Mouse (Mus musculus) activated CD4-positive, CD25-positive, alpha-beta regulatory T cell, adult 4 months (primary cell): ENCODE results near the gene Jund. TPM values are rescaled to one million over a fixed set of nuclear protein-coding genes. Genes with fewer than 3 reads are reported as not detected.

ENCODE experiments used
- ATAC-seq: one replicate; pipeline ENCODE4 v1.8.0; 2017
- polyA plus RNA-seq, 2 experiments: library from polyadenylated mRNA; unstranded; fragments of 100-300 nt; shearing (Covaris generic); gene quantifications; one replicate each; pipeline ENCODE4 v1.2.1; 2017

The Jund gene
- polyA plus RNA-seq, 2 experiments from 2014 or later: 12.5 to 20.0 TPM

DNA sequence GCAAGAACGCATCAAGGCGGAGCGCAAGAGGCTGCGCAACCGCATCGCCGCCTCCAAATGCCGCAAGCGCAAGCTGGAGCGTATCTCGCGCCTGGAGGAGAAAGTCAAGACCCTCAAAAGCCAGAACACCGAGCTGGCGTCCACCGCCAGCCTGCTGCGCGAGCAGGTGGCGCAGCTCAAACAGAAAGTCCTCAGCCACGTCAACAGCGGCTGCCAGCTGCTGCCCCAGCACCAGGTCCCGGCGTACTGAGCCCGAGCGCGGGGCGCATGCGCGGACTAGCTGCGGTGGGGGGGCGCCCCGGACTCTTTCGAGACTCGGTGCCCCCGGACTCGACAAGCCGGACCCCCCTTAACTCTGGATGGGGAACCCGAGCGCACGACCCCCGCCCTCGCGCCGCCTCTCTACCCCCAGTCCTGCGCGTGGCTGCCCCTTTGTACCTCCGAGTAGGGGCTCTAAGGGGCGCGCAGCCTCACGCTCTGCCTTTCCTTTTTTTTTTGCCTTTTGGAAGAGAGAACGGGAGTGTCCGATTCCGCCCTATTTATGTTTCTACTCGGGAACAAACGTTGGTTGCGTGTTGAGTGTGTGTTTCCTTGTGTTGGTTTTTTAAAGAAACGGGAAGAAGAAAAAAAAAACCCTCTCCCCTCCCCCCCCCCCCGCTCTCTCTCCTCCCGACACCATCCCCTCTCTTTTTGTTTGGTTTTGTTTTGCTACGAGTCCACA lies 1.2 kb downstream of the Jund start:
- no peak for ATAC-seq

DNA sequence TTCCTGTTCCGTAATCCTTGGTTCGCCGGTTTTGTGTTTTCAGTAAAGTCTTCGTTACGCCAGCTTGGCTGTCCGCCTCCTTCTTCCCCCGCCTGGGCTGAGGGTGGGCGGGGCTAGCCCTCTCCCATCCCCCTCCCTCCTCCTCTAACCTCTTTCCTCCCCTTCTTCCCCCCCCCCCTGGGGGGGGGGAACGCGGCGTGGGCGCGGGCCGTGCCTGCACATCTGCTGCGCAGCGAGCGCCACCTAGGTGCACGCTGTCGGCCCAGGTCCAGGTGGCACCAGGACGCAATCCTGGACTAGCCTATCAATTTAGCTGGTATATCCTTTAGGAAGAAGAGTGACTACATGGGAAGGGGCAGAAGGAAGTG lies 1.8 kb downstream of the Jund start:
- peak; percentile 4 for ATAC-seq

DNA sequence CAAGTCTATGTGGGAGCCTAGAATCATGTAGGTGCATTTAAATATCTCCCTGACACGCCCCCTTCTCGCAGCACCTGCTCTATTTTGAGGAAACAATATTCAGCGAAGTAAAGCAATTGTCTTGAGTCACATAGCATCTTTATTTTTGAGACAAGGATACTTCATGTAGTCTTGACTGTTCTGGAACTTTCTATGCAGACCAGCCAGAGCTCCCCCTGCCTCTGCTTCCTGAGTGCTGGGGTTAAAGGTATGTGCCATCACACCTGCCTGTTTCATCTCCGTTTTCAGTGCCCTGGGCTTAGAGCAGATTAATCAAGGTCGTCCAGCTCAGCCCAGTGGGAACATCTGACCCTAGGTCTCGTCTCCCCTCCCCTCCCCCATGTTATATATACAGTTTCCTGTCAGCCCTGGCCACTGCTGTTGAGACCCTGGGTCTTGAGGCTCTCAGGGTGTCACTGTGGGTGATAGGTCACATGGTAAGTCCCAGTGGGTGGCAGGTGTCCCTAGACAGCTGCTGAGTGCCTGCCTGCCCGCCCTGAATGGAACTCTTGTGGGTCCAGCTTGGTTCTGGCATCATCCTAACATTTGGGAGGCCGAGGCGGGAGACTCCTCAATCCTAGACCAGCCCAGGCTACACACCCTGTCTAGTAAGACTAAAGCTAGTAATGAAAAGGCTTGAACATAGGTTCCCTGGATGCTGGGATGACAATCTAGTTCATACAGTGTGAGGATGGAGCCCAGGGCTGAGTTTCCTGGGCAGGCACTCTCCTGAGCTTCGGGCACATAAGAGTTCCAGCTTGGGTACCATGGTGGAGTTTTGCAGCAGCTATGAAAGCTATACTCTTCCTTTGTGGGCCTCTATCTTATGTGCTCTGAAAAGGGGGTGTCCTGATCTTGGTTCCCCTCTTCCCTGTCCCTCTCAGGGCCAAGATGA lies 2.6 kb downstream of the Jund start:
- ATAC-seq: no peak

DNA sequence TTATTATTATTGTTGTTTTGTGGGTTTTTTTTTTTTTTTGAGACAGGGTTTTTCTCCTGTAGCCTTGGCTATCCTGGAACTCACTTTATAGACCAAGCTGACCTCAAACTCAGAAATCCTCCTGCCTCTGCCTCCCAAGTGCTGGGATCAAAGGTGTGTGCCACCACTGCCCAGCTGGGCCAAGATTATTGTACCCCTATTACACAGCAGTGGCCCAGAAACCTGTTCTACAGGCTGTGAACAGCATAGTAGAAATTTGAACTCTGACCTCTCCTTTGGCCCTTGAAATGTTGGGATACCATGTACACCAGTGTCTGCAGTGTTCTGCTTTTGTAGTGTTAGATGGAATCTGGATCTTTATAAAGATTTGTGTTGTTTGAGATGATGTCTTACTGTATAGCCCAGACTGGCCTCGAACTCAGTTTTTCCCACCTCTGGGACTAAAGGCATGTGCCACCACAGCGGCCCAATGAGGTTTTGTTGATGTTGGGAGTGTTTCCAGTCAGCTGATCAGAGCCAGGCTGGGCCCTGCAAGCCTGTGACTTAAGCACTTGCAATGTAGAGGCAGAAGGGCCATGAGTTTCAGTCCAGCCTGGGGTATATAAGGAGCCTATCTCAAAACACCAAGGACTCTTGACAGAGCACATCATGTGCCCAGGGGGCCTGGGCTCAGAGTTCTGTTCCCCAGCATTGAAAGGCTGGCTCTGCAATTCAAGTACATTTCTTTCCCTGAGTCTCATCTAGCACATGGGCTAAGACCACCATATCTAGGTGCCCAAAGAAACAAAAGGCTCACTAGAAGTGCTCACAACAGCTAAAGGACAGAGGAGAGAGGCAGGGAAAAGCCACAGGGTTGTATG lies 3.5 kb downstream of the Jund start:
- no peak for ATAC-seq

DNA sequence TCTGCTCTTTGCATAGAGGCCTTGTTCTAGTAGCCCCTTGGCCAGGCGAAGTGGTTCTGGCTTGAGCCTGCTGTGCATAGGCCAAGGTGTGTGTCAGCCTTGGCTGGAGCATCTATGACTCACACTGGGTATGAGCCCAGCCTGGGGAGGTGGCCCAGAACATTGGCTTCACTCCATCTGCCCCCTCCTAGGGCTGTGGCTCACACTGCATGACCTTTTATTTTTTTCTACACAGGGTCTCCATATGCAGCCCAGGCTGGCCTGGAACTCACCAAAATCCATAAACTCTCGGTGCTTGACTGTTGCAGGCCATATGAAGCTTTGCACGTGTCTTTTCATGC lies 4.1 kb downstream of the Jund start:
- no peak for ATAC-seq

DNA sequence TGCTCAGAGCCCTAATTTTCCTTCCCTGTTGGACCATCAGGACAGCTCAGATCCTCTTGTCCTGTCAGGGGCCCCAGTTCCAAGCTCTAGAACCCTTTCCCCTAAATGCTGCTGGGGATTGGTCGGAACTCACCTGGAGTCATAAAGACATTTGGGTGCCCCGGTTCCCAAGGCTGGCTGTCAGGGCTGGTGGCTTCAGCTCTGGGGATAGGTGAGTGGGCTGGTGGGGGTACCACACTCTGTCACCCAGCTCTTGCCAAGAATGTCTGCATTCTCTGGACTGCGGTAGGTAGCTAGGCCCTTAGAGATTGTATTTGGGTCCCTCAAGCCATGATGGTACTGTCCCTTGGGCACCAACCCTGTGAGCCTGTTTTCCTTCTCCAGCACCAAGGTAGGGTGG lies 4.5 kb downstream of the Jund start, which contains the start of gene Iqcn:
Gene Iqcn, plus strand, starts transcription at position 171 of the 400 bp plus-strand sequence.
- no peak for ATAC-seq

DNA sequence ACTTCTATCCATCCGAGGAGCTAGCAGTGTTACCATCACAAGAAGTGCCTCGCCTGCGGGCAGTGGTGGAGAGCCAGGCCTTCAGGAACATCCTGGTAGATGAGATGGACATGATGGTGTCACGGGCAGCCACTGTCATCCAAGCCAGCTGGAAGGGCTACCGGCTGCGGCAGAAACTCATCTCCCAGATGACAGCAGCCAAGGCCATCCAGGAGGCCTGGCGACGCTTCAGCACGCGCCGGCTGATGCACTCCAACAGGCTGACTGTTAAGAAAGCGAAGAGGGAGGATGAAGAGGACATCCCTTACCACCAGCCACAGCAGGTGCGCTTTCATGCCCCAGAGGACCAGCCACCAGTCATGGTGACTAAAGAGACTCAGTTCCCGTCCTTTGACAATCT lies 9.5 kb downstream of the Jund start:
- ATAC-seq: no peak

DNA sequence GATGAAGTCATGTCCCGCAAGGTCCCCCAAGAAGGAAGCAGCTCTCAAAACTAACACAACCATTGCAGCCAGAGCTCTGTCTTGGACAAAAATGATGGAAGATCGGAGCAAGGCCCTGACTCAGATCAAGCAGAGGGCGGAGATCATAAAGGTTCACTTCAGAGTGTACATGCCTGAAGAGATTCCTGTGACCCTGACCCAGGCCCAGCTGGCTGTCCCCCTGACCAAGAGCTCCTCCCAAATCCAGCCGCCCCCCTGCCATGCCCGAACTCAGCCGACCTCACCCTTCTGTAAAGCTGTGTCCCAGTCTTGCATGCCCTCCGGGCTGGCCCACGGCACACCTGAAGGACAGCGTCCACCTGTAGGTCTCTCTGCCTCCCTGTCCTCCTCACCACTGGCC lies 11.0 kb downstream of the Jund start:
- ATAC-seq: no peak

DNA sequence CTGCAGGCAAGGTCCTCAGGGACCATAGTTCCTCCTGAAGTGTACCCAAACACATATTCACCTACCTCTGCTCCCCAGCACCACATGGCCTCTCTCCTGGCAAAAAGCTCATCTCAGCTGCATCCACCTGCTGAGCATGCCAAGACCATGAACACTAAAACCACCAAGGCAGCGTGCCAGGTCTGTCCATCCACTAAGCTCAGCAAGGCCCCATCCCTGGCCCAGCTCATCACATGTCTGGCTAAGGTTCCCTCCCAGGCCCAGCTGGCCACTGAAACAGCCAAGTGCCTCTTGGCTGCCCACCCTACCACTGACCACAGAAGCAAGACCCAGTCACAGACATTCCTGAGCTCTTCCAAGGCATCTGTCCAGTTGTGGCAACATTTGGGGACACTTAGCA lies 11.5 kb downstream of the Jund start:
- ATAC-seq: no peak

DNA sequence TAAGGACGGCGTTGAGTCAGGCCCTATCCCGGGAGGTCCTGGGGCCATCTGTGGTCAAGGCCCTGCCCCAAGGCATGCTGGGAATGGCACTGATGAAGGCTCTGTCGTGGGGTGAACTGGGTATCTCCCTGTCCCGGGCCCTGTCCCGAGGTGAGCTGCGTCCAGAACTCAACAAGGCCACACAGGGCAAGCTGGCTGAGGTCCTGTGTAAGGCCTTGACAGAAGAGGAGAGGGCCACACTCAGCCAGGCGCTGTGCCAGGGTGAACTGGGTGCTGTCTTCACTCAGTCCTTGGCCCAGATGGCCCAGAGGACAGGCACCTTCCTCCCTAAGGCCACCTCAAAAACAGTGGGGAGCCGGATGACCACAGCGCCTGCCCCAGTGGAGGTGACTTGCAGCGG lies 12.3 kb downstream of the Jund start:
- ATAC-seq: no peak

DNA sequence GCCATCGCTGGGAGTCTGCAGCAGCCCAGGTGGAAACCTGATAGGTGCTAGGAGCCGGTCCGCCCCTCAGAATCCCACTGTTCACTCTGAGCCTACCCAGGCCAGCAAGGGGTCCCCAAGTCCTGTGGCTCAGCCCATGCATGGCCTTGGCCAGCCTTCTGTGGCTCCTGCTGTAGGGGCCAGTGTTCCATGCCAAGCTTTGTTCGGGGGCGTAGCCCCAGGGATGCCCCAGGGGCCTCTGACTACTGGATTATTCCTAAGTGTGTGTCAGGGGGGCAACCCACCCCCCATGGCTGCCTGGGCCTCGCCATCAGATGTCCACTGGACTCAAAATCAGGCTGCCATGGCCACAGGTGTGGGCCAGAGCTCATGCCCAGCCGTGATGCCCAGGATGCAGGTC lies 15.2 kb downstream of the Jund start:
- ATAC-seq: no peak

DNA sequence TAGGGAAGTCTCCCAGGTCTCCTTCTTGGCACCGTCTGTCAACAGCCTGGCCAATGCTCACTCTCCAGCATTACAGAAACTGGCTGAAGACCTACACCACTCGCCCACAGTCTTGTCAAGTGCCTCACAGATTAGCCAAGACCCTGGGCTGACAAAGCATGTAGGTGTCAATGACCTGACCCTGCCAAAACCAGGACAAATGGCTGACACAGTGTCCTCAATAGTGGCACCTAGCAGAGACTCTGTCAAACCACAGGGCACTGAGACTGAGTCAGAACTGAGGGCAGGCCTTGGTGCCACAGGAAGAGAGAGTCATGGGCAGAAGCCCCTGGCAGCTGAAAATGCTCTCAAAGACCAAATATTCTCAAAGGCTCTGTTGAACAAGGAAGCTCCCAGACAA lies 16.3 kb downstream of the Jund start:
- no peak for ATAC-seq

DNA sequence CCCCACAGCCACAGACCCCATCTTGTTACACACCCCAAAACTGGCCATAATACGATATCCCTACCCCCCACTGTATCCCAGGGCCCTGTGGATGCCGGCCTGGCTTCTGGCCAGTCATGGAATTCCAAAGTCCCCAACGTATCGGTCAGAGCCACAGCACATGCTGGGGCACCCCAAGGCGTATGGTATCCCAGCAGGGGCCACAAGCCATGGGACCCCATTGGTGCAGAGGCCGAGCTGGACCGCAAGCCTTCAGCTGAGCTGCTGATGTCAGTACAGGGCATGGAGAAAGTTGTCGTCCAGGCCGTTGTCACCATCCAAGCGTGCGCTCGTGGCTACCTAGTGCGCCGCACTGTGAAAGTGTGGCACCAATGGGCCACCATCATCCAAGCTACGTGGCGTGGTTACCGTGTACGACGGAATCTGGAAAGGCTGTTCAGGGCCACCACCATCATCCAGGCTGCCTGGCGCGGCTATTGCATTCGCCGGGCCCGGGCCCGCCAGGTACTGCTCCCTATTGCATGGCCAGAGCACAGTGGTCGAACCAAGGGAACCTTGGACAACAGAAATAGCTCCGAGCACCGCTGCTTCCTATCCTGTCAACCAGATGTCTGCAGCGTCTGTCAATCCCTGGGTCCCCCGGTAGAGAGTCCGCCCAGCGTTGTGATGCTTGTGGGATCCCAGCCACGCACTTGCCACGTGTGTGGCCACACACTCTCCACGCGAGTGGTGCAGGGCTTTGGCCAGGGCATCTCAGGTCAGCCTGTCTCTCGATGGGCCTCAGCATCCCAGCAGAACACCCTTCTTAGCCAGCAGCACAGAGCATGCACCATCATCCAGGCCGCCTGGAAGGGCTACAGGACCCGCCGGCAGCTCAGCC lies 18.0 kb downstream of the Jund start:
- ATAC-seq: no peak

DNA sequence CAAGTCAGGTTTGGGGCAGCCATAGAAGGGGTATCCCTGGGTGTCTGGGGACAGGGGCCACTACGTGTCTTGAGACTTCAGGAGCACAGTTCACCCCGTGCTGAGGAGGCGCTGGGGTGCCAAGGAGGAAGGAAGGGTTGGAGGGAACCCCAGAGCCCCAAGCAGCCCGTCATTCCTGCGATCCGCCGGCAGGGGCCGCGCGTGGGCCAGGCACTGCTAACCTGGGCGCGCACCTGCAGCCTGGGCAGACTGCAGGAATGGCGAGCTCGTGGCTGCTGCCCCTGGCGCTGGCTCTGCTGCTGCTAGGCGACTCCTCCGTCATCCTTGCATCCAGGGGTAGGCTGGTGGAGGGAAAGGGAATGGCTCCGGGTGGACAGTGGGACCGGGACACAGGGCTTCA lies 19.5 kb downstream of the Jund start, which contains the start of gene Gm3336:
Gene Gm3336, plus strand, starts transcription at position 247 of the 400 bp plus-strand sequence.
- ATAC-seq: peak; percentile 87

DNA sequence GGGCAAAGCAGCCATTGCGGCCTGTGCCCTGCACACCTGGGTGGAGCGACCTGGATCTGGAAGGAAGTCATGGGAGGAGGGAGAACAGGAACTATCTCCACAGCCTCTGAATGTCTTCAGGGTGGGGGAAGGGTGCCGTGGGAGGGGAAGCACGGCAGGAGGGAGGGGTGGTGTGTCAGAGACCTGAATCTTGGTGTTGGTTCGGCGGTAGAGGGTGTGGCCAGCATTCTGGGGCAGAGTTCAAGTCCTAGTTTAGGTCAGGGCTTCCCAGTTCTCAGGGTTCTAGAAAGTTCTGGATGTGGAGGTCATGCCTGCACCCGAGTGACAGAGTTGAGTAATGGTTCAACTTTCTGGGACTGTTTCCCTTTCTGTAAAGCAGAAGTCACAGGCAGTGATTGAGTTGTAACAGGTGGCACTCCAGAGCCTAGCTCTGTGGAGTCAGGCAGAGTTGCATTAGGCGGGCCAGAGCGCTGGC lies 21.1 kb downstream of the Jund start:
- ATAC-seq: no peak

DNA sequence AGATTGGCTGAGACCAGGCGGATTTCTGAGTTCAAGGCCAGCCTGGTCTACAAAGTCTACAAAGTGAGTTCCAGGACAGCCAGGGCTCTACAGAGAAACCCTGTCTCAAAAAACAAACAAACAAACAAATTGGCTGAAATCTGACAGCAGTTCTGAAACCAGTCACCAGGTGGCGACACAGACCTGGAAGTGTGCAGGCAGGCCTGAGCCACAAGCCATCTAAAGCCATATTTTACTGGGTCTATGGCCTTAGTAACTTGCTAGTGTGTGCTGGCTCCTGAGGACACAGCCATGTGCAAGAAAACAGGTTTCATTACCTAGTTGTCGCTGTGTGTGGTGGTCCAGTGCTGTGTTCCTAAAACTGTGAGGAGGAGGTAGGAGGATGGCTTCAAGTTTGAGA lies 22.0 kb downstream of the Jund start:
- peak; percentile 52 for ATAC-seq

DNA sequence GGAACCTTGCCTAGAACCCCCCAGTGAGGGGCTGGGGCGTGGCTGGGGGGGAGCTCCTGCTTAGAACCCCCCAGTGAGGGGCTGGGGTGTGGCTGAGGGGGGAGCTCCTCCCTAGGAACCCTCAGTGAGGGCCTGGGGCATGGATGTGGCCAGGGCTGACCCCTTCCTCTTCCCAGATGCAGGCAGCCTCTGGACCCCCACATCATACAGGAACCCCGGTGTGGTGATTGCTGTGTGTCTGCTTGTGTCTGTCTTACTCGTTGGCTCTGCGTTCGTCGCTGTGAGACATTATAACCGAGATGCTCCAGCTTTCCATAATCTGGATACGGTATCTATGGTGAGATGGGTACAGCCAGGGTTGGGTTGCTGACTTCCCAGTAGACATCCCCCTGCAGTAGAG lies 22.9 kb downstream of the Jund start:
- ATAC-seq: no peak

DNA sequence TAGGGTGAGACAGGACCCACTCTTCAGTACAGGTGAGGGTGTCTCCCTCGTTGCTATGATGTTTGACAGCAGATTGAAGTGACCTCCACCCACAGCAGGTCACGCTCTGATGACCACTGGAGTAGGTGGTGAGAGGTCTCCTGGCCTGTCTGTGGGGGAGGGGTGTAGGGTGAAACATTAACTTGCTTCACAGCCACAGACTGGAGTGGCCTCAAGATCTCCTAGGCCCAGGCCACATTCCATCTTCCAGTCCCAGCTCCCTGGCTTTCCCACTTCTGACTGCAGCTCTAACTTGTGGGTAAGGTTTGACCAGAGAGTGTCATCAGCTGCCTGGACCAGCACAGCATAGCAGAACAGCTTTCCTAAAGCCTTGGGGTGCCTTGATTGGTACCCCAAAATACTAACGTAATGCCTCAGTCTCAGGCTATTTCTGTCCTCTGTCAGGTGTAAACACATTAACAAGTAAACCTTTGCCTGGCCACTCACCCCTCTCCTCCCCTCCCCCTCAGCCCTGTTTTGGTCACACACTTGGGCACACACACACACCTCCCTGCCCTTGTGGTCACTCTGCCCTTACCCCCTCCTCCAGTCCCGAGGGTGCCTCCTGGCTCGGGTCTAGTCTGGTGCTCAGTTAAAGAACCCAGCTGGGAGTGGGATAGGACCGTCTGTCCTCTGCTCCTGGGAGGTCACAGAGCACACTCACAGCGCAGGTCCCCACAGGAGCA lies 24.9 kb downstream of the Jund start, which contains the start of gene Pde4c:
Gene Pde4c, plus strand, starts transcription at position 235 of the 725 bp plus-strand sequence.
- no peak for ATAC-seq

DNA sequence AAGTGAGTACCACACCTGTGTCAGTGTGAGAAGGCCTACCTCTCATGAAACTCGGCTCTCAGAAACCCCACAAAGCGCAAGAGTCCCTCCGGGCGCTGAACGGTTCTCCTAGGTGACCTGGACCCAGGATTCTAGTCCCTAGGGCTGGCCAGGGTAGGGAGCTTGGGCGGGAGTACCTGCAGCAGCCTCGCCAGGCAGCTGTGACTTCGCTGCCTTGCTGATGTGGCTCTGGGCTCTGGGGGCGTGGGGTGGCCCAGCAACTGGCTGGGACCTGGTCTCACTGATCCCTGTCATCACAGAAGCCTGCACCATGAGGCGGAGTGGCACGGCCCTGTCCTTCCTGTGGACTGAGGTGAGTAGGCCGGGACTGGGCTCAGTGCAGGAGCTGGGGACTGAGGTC lies 25.5 kb downstream of the Jund start:
- no peak for ATAC-seq

DNA sequence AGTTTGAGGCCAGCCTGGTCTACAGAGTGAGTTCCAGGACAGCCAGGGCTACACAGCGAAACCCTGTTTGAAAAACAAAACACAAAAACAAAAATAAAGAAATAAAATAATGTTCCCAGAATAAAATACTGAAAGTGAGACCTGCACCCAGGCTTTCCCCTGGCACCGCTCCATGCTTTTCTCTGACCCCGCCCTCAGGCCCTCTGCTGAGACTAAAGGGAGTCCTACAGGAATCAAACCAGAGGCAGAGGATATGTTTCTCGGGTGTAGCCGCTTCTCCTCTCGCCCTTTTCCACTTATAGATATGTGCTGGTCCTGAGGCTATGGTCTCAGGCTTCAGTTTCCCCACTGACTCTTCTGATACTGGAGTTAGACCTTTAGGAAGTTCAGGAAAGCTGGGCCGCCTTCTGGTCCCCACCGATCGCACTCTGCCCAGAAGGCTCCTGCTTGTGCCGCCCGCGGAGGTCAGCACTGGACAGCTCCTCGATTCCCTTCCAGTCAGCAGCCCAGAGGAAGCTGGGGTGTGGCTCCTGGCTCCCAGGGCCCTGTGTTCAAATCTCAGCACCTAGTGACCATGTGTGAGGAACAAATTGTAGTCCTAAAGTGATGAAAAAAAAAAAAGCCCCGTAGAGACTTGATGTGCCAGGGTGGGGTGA lies 27.2 kb downstream of the Jund start:
- no peak for ATAC-seq

DNA sequence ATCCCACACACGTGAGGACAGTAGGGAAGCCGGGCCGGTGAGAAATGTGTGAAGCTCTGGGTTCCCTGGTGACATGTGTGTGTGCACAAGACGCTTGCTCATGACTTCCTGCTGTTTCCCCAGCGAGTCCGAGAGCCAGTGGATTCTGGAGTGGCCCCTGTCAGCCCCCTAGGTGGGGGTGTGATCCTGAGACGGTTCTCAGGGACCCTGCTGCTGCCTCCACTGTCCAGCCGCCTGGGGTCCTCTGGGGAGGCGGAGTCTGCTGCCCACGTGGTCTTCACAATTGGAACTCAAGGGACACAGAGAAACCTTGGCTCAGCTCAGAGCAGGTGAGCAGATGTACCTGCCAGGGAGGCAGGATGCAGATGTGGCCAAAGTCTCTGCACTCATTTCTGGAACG lies 28.0 kb downstream of the Jund start:
- ATAC-seq: no peak
